Mouse (Mus musculus) G1E (cell line): ENCODE data around the gene Crym. TPM values are rescaled to one million over a fixed set of nuclear protein-coding genes. Genes with fewer than 3 reads are reported as not detected.
A peak's percentile ranks its signal among the peaks of the same experiment; 100 is the strongest.

Source experiments
- ATAC-seq: 2 replicates; pipeline ENCODE4 v1.8.0; 2016; ENCODE audit warnings: mild to moderate bottlenecking; ENCODE audit not compliant: insufficient number of reproducible peaks, poor library complexity, low FRiP score, severe bottlenecking; ENCODE audit errors: extremely low read depth
- DNase-seq: peaks from one replicate; pipeline ENCODE4 v3.0.0; 2012; ENCODE audit warnings: low spot score
- H3K27me3 ChIP-seq: 2 replicates; pipeline ENCODE4 v1.6.1; 2012; ENCODE audit warnings: mild to moderate bottlenecking, low read length, inconsistent platforms; ENCODE audit not compliant: insufficient read depth
- H3K36me3 ChIP-seq: replicated peaks from 2 replicates; pipeline ENCODE3; 2012; ENCODE audit warnings: mild to moderate bottlenecking, inconsistent platforms
- H3K4me1 ChIP-seq: 2 replicates; pipeline ENCODE4 v1.6.1; 2012; ENCODE audit warnings: low read depth, low read length, inconsistent platforms, mixed read lengths; ENCODE audit not compliant: insufficient read depth
- H3K4me3 ChIP-seq: 2 replicates; pipeline ENCODE4 v1.5.1; 2012; ENCODE audit warnings: low read depth, mild to moderate bottlenecking, inconsistent platforms, low read length, moderate library complexity, mixed read lengths
- H3K9me3 ChIP-seq: replicated peaks from 2 replicates; pipeline ENCODE4 v1.6.1; 2012; ENCODE audit warnings: inconsistent platforms
- CTCF ChIP-seq: IDR thresholded peaks from 2 replicates; pipeline ENCODE4 v1.5.1; 2012; ENCODE audit warnings: low read depth, low read length, inconsistent platforms, mixed read lengths
- GATA1 ChIP-seq: IDR thresholded peaks from 2 replicates; pipeline ENCODE4 v1.6.1; 2012; ENCODE audit warnings: borderline replicate concordance, low read length, inconsistent platforms, mixed read lengths
- GATA2 ChIP-seq: IDR thresholded peaks from 2 replicates; pipeline ENCODE4 v1.6.1; 2012; ENCODE audit warnings: low read depth, low read length, inconsistent platforms, borderline replicate concordance
- POLR2AphosphoS5 ChIP-seq: IDR thresholded peaks from 2 replicates; pipeline ENCODE4 v1.6.1; 2012; ENCODE audit warnings: low read depth, low read length, inconsistent platforms; ENCODE audit not compliant: insufficient replicate concordance
- TAL1 ChIP-seq: conservative IDR thresholded peaks from 2 replicates; pipeline ENCODE4 v1.6.1; 2012; ENCODE audit warnings: low read depth, low read length, inconsistent platforms, mixed read lengths
- polyA plus RNA-seq: library from polyadenylated mRNA; stranded (reverse); fragments of >175 nt; gene quantifications from 2 replicates; pipeline ENCODE4 v1.2.3, GENCODE M21; 2012
- total RNA-seq, 2 experiments: library from RNA; stranded (forward) in 1 of 2; stranded (reverse) in 1 of 2; fragments of 200-1000 nt in 1 of 2; fragments of >200 nt in 1 of 2; fragmentation: Nextera tagmentation in 1 of 2; gene quantifications; 2 replicates each; pipeline ENCODE4 v1.2.3; 2014 to 2017

Gene Crym
- not detected in 2 replicates for total RNA-seq (2014; fragmentation: Nextera tagmentation)
- total RNA-seq (2017): 0.11 TPM in 1 of 2 replicates, not detected in the other
- not detected in 2 replicates for polyA plus RNA-seq

DNA sequence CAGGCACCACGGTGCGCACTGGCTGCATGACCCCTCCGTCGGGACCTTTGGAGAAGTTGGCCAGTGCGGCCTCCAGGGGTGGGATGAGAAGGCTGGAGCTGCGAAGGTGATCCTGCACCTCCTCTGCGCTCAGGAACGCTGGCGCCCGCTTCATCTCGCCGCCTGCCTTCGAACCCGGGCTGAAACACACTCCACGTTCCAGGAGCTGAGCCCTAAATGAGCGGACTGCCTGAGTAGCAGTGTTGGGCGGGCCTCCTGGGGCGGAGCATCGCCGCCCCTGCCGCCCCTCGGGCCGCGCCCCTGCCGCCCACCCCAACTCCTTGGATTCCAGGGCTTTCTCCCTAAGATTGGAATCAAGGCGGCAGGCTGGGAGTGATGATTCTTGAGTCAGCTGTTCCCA, at the start of gene Crym:
Gene Crym, minus strand, starts transcription at position 341 of the 400 bp plus-strand sequence.
- no peak for TF ChIP-seq GATA2
- TF ChIP-seq TAL1: no peak
- TF ChIP-seq CTCF: no peak
- TF ChIP-seq POLR2AphosphoS5: no peak
- TF ChIP-seq GATA1: no peak
- Histone ChIP-seq H3K36me3 (no peaks in the 10 kb centered on the region), H3K27me3 (no peaks in the 10 kb centered on the region), H3K4me3 (no peak within 1 kb of the TSS), H3K4me1 (no peaks in the 10 kb centered on the region), H3K9me3 (no peaks in the 10 kb centered on the region)
- DNase-seq: no peak
- no peak for ATAC-seq

DNA sequence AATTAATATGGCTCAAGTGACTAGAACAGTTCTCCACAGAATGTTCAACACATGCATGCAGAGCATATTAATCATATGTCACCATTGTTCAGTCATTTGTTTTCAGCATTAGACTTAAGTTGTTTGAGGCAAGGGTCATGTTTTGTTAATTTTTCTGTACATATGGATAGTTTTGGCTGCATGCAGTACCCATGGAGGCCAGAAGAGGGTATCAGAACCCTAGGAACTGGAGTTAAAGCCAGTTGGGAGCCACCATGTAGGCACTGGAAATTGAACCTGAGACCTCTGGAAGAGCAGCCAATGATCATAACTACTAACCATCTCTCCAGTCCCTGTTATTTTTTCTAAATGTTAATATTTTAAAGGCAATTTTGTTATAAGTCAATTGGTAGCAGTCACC, 39.2 kb upstream of the Crym start:
- Histone ChIP-seq H3K36me3 (no peaks in the 10 kb centered on the region), H3K4me3 (no peak overlapping the region), H3K4me1 (no peaks in the 10 kb centered on the region), H3K27me3 (0 out of 2 replicates have a peak, but pooled peaks cover 5% of the 10 kb centered on the region), H3K9me3 (no peaks in the 10 kb centered on the region)
- ATAC-seq (no peak), DNase-seq (no peak)
- TF ChIP-seq POLR2AphosphoS5 (no peak), CTCF (peak; percentile 52; the same call in 1 of the 2 replicates), GATA1 (no peak), GATA2 (no peak)

- no peak overlapping the region for H3K4me3 ChIP-seq
- TF ChIP-seq GATA1: no peak
- TF ChIP-seq CTCF: no peak
- no peak for TF ChIP-seq GATA2
- TF ChIP-seq TAL1: no peak
- no peak for TF ChIP-seq POLR2AphosphoS5
- no peak for ATAC-seq
- no peak for DNase-seq
- H3K9me3 ChIP-seq: no peaks in the 10 kb centered on the region
- no peaks in the 10 kb centered on the region for H3K36me3 ChIP-seq
- H3K27me3 ChIP-seq: no peaks in the 10 kb centered on the region
- H3K4me1 ChIP-seq: no peaks in the 10 kb centered on the region
These were observed 26.6 kb upstream of the Crym start for GRCm38 (mm10) chr7:120228541-120228940.

DNA sequence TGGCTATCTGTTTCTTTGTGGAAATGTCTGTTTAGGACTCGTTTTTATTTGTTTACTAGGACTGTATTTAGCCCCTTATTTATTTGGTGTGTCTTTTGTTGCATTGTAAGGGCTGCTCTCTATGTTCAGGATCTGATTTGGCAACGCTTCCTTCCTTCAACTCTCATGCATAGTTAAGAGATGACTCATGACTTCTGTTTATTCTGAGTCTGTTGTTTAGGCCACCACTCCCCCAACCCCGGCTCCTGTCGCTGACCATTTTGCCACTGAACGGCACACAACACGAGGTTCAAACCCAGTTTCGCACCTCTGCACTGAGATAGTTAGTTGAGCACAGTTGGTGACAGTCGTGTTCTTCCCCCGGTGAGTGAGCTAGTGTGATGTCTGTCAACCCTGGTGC, 4.1 kb upstream of the Crym start:
- Histone ChIP-seq H3K36me3 (no peaks in the 10 kb centered on the region), H3K4me3 (no peak overlapping the region)

DNA sequence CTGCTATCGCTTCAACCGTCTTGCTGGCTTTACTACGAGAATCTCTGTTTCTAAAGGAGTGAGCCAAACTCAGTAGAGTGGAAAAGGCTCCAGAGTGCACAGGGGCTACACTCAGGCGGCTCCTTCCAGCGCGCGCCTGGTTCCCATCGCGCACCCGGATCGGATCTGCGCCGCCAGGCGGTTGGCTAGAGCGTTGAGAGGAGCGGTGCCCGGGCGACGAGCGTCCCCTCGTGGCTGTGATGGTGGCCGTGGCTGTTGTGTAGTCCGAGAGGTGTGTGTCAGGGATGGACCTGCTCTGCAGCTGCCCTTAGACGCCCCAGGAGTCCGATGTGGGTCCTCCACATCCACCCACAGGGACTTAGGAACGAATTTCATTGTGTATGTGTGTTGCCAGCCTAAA, 1.9 kb upstream of the Crym start, which contains the start of gene Abca14:
Gene Abca14, plus strand, starts transcription at position 173 of the 400 bp plus-strand sequence.
- Histone ChIP-seq H3K4me1 (no peaks in the 10 kb centered on the region), H3K9me3 (no peaks in the 10 kb centered on the region), H3K36me3 (no peaks in the 10 kb centered on the region), H3K4me3 (no peak within 1 kb of the TSS), H3K27me3 (no peaks in the 10 kb centered on the region)
- no peak for TF ChIP-seq GATA2
- no peak for DNase-seq
- ATAC-seq: no peak

More for the DNA sequence above, 4.1 kb upstream of the Crym start:
- Histone ChIP-seq H3K9me3 (no peaks in the 10 kb centered on the region), H3K4me1 (no peaks in the 10 kb centered on the region), H3K27me3 (no peaks in the 10 kb centered on the region)
- ATAC-seq (no peak), DNase-seq (no peak)
- TF ChIP-seq TAL1 (no peak), GATA1 (no peak), GATA2 (no peak), POLR2AphosphoS5 (no peak), CTCF (no peak)

- no peak overlapping the region for H3K4me3 ChIP-seq
- TF ChIP-seq GATA2: no peak
- TF ChIP-seq POLR2AphosphoS5: no peak
- no peak for TF ChIP-seq CTCF
- no peak for TF ChIP-seq GATA1
- no peak for TF ChIP-seq TAL1
- no peaks in the 10 kb centered on the region for H3K9me3 ChIP-seq
- ATAC-seq (no peak), DNase-seq (no peak)
- H3K36me3 ChIP-seq: no peaks in the 10 kb centered on the region
- H3K4me1 ChIP-seq: no peaks in the 10 kb centered on the region
- H3K27me3 ChIP-seq: no peaks in the 10 kb centered on the region
These were observed 623 bp downstream of the Crym start for GRCm38 (mm10) chr7:120201231-120201744.

GRCm38 (mm10) chr7:120195207-120195606, 6.7 kb downstream of the Crym start:
- no peak for ATAC-seq
- TF ChIP-seq GATA1 (no peak), TAL1 (no peak), POLR2AphosphoS5 (no peak), CTCF (no peak), GATA2 (no peak)
- no peak overlapping the region for H3K4me3 ChIP-seq
- no peaks in the 10 kb centered on the region for H3K4me1 ChIP-seq
- no peaks in the 10 kb centered on the region for H3K36me3 ChIP-seq
- no peaks in the 10 kb centered on the region for H3K27me3 ChIP-seq
- no peaks in the 10 kb centered on the region for H3K9me3 ChIP-seq
- no peak for DNase-seq
